Mouse (Mus musculus) embryonic facial prominence, embryonic 11.5 days (tissue): ENCODE measurements around the gene Plekhm1. TPM values are rescaled to one million over a fixed set of nuclear protein-coding genes. Genes with fewer than 3 reads are reported as not detected.

Experiments
- ATAC-seq: fragments of 200-750 bp; cut with Nextera tagmentation; replicated peaks from 2 replicates; pipeline ENCODE4 v1.8.0; 2017; ENCODE audit warnings: low read depth; ENCODE audit not compliant: insufficient number of reproducible peaks, low FRiP score, low TSS enrichment
- DNase-seq: peaks from one replicate; pipeline ENCODE4 v3.0.0-alpha.2; 2015; ENCODE audit warnings: low spot score
- H3K27ac ChIP-seq: fragments of 300-500 bp; sonication (generic); replicated peaks from 2 replicates; pipeline ENCODE4 v1.5.1; 2014; ENCODE audit warnings: mild to moderate bottlenecking, low read depth, low read length, control low read depth
- H3K27me3 ChIP-seq: fragments of 300-500 bp; sonication (generic); 2 replicates; pipeline ENCODE4 v1.6.1; 2014; ENCODE audit warnings: mild to moderate bottlenecking, low read length, moderate library complexity, mixed read lengths; ENCODE audit not compliant: control insufficient read depth, insufficient read depth
- H3K36me3 ChIP-seq: fragments of 300-500 bp; sonication (generic); replicated peaks from 2 replicates; pipeline ENCODE4 v1.6.1; 2014; ENCODE audit warnings: low read depth, mild to moderate bottlenecking, low read length, moderate library complexity, mixed read lengths; ENCODE audit not compliant: control insufficient read depth, insufficient read depth
- H3K4me1 ChIP-seq: fragments of 300-500 bp; sonication (generic); 2 replicates; pipeline ENCODE4 v1.6.1; 2014; ENCODE audit warnings: low read length, mixed read lengths; ENCODE audit not compliant: control insufficient read depth, insufficient read depth
- H3K4me2 ChIP-seq: fragments of 300-500 bp; sonication (generic); 2 replicates; pipeline ENCODE4 v1.6.1; 2014; ENCODE audit warnings: low read depth, mild to moderate bottlenecking, control low read depth, low read length, moderate library complexity
- H3K4me3 ChIP-seq: fragments of 300-500 bp; sonication (generic); 2 replicates; pipeline ENCODE4 v1.5.1; 2014; ENCODE audit warnings: low read depth, low read length, control low read depth
- H3K9ac ChIP-seq: fragments of 300-500 bp; sonication (generic); replicated peaks from 2 replicates; pipeline ENCODE4 v1.6.1; 2014; ENCODE audit warnings: mild to moderate bottlenecking, control low read depth, low read length
- H3K9me3 ChIP-seq: fragments of 300-500 bp; sonication (generic); replicated peaks from 2 replicates; pipeline ENCODE4 v1.6.1; 2016; ENCODE audit warnings: mild to moderate bottlenecking, low read length, inconsistent platforms, mixed read lengths; ENCODE audit not compliant: control insufficient read depth
- WGBS: fragments of 180-500 bp; shearing (Covaris S2); extraction: QIAGEN DNeasy Blood & Tissue Kit; methylation state at CpG from one replicate; pipeline ENCODE4 v1.1.7; 2014; 5-methylcytosine and 5-hydroxymethylcytosine counted together
- polyA plus RNA-seq: library from polyadenylated mRNA; unstranded; fragments of >200 nt; fragmentation: Nextera tagmentation; extraction: Ambion mirVana; gene quantifications from 2 replicates; pipeline ENCODE4 v1.2.1, GENCODE M21; 2014

Gene Plekhm1
- polyA plus RNA-seq, 1 experiment from 2014 or later, result 5.2 TPM

- Histone ChIP-seq H3K4me3 (no peak overlapping the region), H3K27ac (no peak overlapping the region), H3K4me2 (no peak overlapping the region), H3K9me3 (no peaks in the 10 kb centered on the region), H3K4me1 (no peaks in the 10 kb centered on the region), H3K36me3 (peaks cover 6% of the 10 kb centered on the region), H3K27me3 (no peaks in the 10 kb centered on the region), H3K9ac (no peak overlapping the region)
- no peak for DNase-seq
- ATAC-seq, result no peak
- WGBS, result 91% methylated on average over 7 of the region's 7 CpGs
Observed at GRCm38 (mm10) chr11:103394025-103394424, 18.5 kb downstream of the Plekhm1 start.

- Histone ChIP-seq H3K4me2 (no peak overlapping the region), H3K36me3 (no peaks in the 10 kb centered on the region; the same call in 1 of the 2 replicates), H3K9ac (no peak overlapping the region), H3K27me3 (no peaks in the 10 kb centered on the region), H3K4me3 (no peak overlapping the region), H3K27ac (no peak overlapping the region), H3K4me1 (no peaks in the 10 kb centered on the region), H3K9me3 (no peaks in the 10 kb centered on the region)
- 83% methylated on average over 7 of the region's 7 CpGs for WGBS
- DNase-seq (no peak), ATAC-seq (no peak)
Observed at GRCm38 (mm10) chr11:103387870-103388526, 24.5 kb downstream of the Plekhm1 start.

GRCm38 (mm10) chr11:103386827-103387226, 25.7 kb downstream of the Plekhm1 start:
- Histone ChIP-seq H3K27ac (no peak overlapping the region), H3K36me3 (no peaks in the 10 kb centered on the region; the same call in 1 of the 2 replicates), H3K9me3 (no peaks in the 10 kb centered on the region), H3K27me3 (no peaks in the 10 kb centered on the region), H3K4me3 (no peak overlapping the region), H3K9ac (no peak overlapping the region), H3K4me2 (no peak overlapping the region), H3K4me1 (no peaks in the 10 kb centered on the region)
- WGBS, result 91% methylated on average over 9 of the region's 9 CpGs
- ATAC-seq (no peak), DNase-seq (no peak)

- Histone ChIP-seq H3K4me2 (no peak overlapping the region), H3K27me3 (no peaks in the 10 kb centered on the region), H3K27ac (no peak overlapping the region), H3K9ac (no peak overlapping the region), H3K9me3 (no peaks in the 10 kb centered on the region), H3K36me3 (peaks cover 6% of the 10 kb centered on the region), H3K4me1 (no peaks in the 10 kb centered on the region), H3K4me3 (no peak overlapping the region)
- no peak for ATAC-seq
- DNase-seq, result no peak
- WGBS, result 81% methylated on average over 5 of the region's 5 CpGs
Observed at GRCm38 (mm10) chr11:103381956-103382613, 30.4 kb downstream of the Plekhm1 start.

GRCm38 (mm10) chr11:103381505-103381904, 31.0 kb downstream of the Plekhm1 start:
- Histone ChIP-seq H3K27ac (no peak overlapping the region), H3K36me3 (peaks cover 6% of the 10 kb centered on the region), H3K4me1 (no peaks in the 10 kb centered on the region), H3K27me3 (no peaks in the 10 kb centered on the region), H3K4me3 (no peak overlapping the region), H3K9ac (no peak overlapping the region), H3K4me2 (no peak overlapping the region), H3K9me3 (no peaks in the 10 kb centered on the region)
- WGBS, result 92% methylated on average over 7 of the region's 7 CpGs
- ATAC-seq (no peak), DNase-seq (no peak)

- Histone ChIP-seq H3K9me3 (no peaks in the 10 kb centered on the region), H3K36me3 (peaks cover 6% of the 10 kb centered on the region), H3K4me3 (no peak overlapping the region), H3K27me3 (no peaks in the 10 kb centered on the region), H3K4me2 (no peak overlapping the region), H3K4me1 (no peaks in the 10 kb centered on the region), H3K27ac (no peak overlapping the region), H3K9ac (no peak overlapping the region)
- DNase-seq (no peak), ATAC-seq (no peak)
- 81% methylated on average over 5 of the region's 5 CpGs for WGBS
Observed at GRCm38 (mm10) chr11:103380460-103380859, 32.0 kb downstream of the Plekhm1 start.

- no peak overlapping the region for H3K9ac ChIP-seq
- no peaks in the 10 kb centered on the region for H3K4me1 ChIP-seq
- DNase-seq, result no peak
- no peak overlapping the region for H3K27ac ChIP-seq
- no peak overlapping the region for H3K4me3 ChIP-seq
- 90% methylated on average over 6 of the region's 6 CpGs for whole genome bisulfite sequencing
- no peak overlapping the region for H3K4me2 ChIP-seq
- ATAC-seq, result no peak
- no peaks in the 10 kb centered on the region for H3K9me3 ChIP-seq
- no peaks in the 10 kb centered on the region for H3K27me3 ChIP-seq
- H3K36me3 ChIP-seq, result peaks cover 6% of the 10 kb centered on the region
Observed at GRCm38 (mm10) chr11:103378341-103378740, 34.1 kb downstream of the Plekhm1 start.

GRCm38 (mm10) chr11:103375772-103376171, 36.7 kb downstream of the Plekhm1 start:
- WGBS, result 84% methylated on average over 5 of the region's 5 CpGs

More at GRCm38 (mm10) chr11:103375772-103376171, 36.7 kb downstream of the Plekhm1 start:
- no peak for DNase-seq
- H3K36me3 ChIP-seq, result peaks cover 6% of the 10 kb centered on the region
- H3K4me1 ChIP-seq, result no peaks in the 10 kb centered on the region
- H3K4me2 ChIP-seq, result no peak overlapping the region
- H3K9me3 ChIP-seq, result no peaks in the 10 kb centered on the region
- no peak overlapping the region for H3K4me3 ChIP-seq
- no peak overlapping the region for H3K27ac ChIP-seq
- no peak overlapping the region for H3K9ac ChIP-seq
- H3K27me3 ChIP-seq, result no peaks in the 10 kb centered on the region
- no peak for ATAC-seq
